Mouse (Mus musculus): Measurements from ENCODE around the gene Upp2.

GRCm38 (mm10) chr2:58543252-58543651, 23.8 kb upstream of the Upp2 start:
- no peak for TF ChIP-seq POLR2A (IDR thresholded peaks at IDR 0.05; ENCODE audit: borderline replicate concordance, low read depth, low read length)
- TF ChIP-seq CTCF (IDR thresholded peaks at IDR 0.05; ENCODE audit: low read depth, low read length), result no peak

Data from bone marrow macrophage, adult 2 months (primary cell).